In genomic region chr11:30221043-30221442, GRCm38 (mm10) we compare ENCODE assay signal across 16 mouse cellular contexts.
"Had no signal": no experiment of that assay in that cellular context is flagged by ENCODE, and none has a peak within 500 bp of the region (broad histone marks: within the 10 kb centered on the region; RNA-seq: fewer than 3 reads in every experiment).

No protein-coding gene starts in this region.

- ATAC-seq: midbrain, embryonic 15.5 days had no signal

- H3K27me3 ChIP-seq: kidney, embryonic 15.5 days; liver, embryonic 13.5 days; midbrain, embryonic 12.5 days; midbrain, embryonic 15.5 days; neural tube, embryonic 12.5 days; neural tube, embryonic 15.5 days; stomach, embryonic 15.5 days had no signal

- H3K9ac ChIP-seq: kidney, embryonic 15.5 days; liver, embryonic 13.5 days; midbrain, embryonic 12.5 days; midbrain, embryonic 15.5 days; neural tube, embryonic 12.5 days; neural tube, embryonic 15.5 days; stomach, embryonic 15.5 days had no signal

- H3K4me2 ChIP-seq: kidney, embryonic 15.5 days; liver, embryonic 13.5 days; midbrain, embryonic 12.5 days; midbrain, embryonic 15.5 days; neural tube, embryonic 12.5 days; neural tube, embryonic 15.5 days; stomach, embryonic 15.5 days had no signal

- H3K4me3 ChIP-seq: kidney, embryonic 15.5 days; left cerebral cortex, adult 2 months; liver, embryonic 13.5 days; midbrain, embryonic 12.5 days; midbrain, embryonic 15.5 days; neural tube, embryonic 12.5 days; neural tube, embryonic 15.5 days; stomach, embryonic 15.5 days had no signal

- H3K9me3 ChIP-seq: kidney, embryonic 15.5 days; liver, embryonic 13.5 days; midbrain, embryonic 12.5 days; midbrain, embryonic 15.5 days; neural tube, embryonic 12.5 days; neural tube, embryonic 15.5 days; stomach, embryonic 15.5 days had no signal

- DNase-seq: kidney, postnatal 10 days; layer of hippocampus, postnatal 36 days; liver, embryonic 13.5 days; lung, adult 2 months; lung, postnatal 14 days; lung, postnatal 4 days; right cerebral cortex, postnatal 25 days; spleen, adult 18-20 months; thymus, postnatal 25 days had no signal

- H3K27ac ChIP-seq: kidney, embryonic 15.5 days; left cerebral cortex, adult 2 months; liver, embryonic 13.5 days; midbrain, embryonic 12.5 days; midbrain, embryonic 15.5 days; neural tube, embryonic 12.5 days; neural tube, embryonic 15.5 days; stomach, embryonic 15.5 days had no signal

- H3K4me1 ChIP-seq: midbrain, embryonic 12.5 days; midbrain, embryonic 15.5 days; neural tube, embryonic 12.5 days; stomach, embryonic 15.5 days had no signal

- H3K36me3 ChIP-seq: liver, embryonic 13.5 days; stomach, embryonic 15.5 days had no signal
